In genomic region chr7:98418031-98418805, GRCm38 (mm10) we compare ENCODE assay signal across 12 mouse cellular contexts. TPM values are rescaled to one million over a fixed set of nuclear protein-coding genes. Genes with fewer than 3 reads are reported as not detected.
DNase-seq lines count a peak whose midpoint lies in the region; ATAC-seq lines count a peak whose summit lies in the region.
"Had no signal": no experiment of that assay in that cellular context is flagged by ENCODE, and none has a peak within 500 bp of the region (broad histone marks: within the 10 kb centered on the region; RNA-seq: fewer than 3 reads in every experiment).

No protein-coding gene starts in this region.

- intact Hi-C loops in heart, postnatal 14 days (cut with DNase I) = no loop called here

- WGBS in heart, embryonic 10.5 days = 49% methylated on average over 17 of the region's 17 CpGs
- WGBS in lung, embryonic 16.5 days = 50% methylated on average over 17 of the region's 17 CpGs

- no peak overlapping the region for H3K9ac ChIP-seq in lung, embryonic 16.5 days (ENCODE audit: low read length)
- H3K9ac ChIP-seq: liver, embryonic 13.5 days had no signal

- no peaks in the 10 kb centered on the region for H3K9me3 ChIP-seq in heart, embryonic 10.5 days
- no peaks in the 10 kb centered on the region for H3K9me3 ChIP-seq in lung, embryonic 16.5 days (ENCODE audit: control insufficient read depth, low read length)
- H3K9me3 ChIP-seq: liver, embryonic 13.5 days had no signal

- no peaks in the 10 kb centered on the region for H3K27me3 ChIP-seq in heart, embryonic 10.5 days (ENCODE audit: insufficient read depth, poor library complexity, severe bottlenecking)
- H3K27me3 ChIP-seq in lung, embryonic 16.5 days (ENCODE audit: control insufficient read depth, insufficient read depth, low read depth, low read length) = no peaks in the 10 kb centered on the region
- H3K27me3 ChIP-seq: liver, embryonic 13.5 days had no signal

- no peak overlapping the region for H3K4me2 ChIP-seq in lung, embryonic 16.5 days (ENCODE audit: low read depth, low read length)
- H3K4me2 ChIP-seq: liver, embryonic 13.5 days had no signal

- H3K4me3 ChIP-seq in heart, embryonic 10.5 days = no peak overlapping the region
- no peak overlapping the region for H3K4me3 ChIP-seq in lung, embryonic 16.5 days (ENCODE audit: low read length)
- H3K4me3 ChIP-seq: liver, embryonic 13.5 days; myocyte had no signal

- H3K36me3 ChIP-seq in heart, embryonic 10.5 days = no peaks in the 10 kb centered on the region
- H3K36me3 ChIP-seq in lung, embryonic 16.5 days (ENCODE audit: control insufficient read depth, insufficient read depth, low read length) = no peaks in the 10 kb centered on the region
- H3K36me3 ChIP-seq: liver, embryonic 13.5 days had no signal

- peak overlapping the region; percentile 78 for H3K27ac ChIP-seq in heart, embryonic 10.5 days
- H3K27ac ChIP-seq in lung, embryonic 16.5 days (ENCODE audit: low read length) = no peak overlapping the region
- H3K27ac ChIP-seq: liver, embryonic 13.5 days had no signal

- ATAC-seq in lung, embryonic 16.5 days (ENCODE audit: low read depth) = peak; percentile 19; the same call in 1 of the 2 replicates

- peaks cover 60% of the 10 kb centered on the region for H3K4me1 ChIP-seq in heart, embryonic 10.5 days
- peaks cover 8% of the 10 kb centered on the region; the same call in 1 of the 2 replicates for H3K4me1 ChIP-seq in lung, embryonic 16.5 days (replicated peaks; ENCODE audit: control insufficient read depth, insufficient read depth, low read length)

- no peak for DNase-seq in heart, embryonic 10.5 days (ENCODE audit: low spot score)
- no peak for DNase-seq in heart, postnatal 14 days
- DNase-seq in lung, postnatal 10 days = no peak
- DNase-seq in left cerebral cortex, adult 18-20 months (ENCODE audit: low spot score in 2 of 2) = peak; percentile 52 to 71
- DNase-seq in telencephalon, adult 2 months (ENCODE audit: low read depth, low spot score) = peak; percentile 77
- DNase-seq in thymus, postnatal 10 days (ENCODE audit: low spot score in 2 of 2) = no peak
- no peak for DNase-seq in urinary bladder, postnatal 10 days (ENCODE audit: low spot score)
- DNase-seq: adrenal gland, adult 2 months; liver, embryonic 13.5 days had no signal

RNA-seq across cellular contexts. Expression of gene Gucy2d, which starts 22.0 kb away (rescaled TPM):
- polyA plus RNA-seq in heart, embryonic 10.5 days (2016; fragmentation: Nextera tagmentation; extraction: Ambion mirVana) = not detected in 2 replicates
- total RNA-seq in heart, postnatal 14 days (2021) = under 1 TPM in 1 of 2 experiments, not detected in 1; 0.17 TPM
- not detected in 2 replicates for polyA plus RNA-seq in lung, embryonic 16.5 days (2015; fragmentation: Nextera tagmentation; extraction: Ambion mirVana)
- not detected for total RNA-seq in left cerebral cortex, adult 18-20 months (2021)
- total RNA-seq: adrenal gland, adult 2 months had no signal
- polyA plus RNA-seq: adrenal gland, adult 2 months; gonadal fat pad, adult 2 months; liver, embryonic 13.5 days; myocyte had no signal

RNA-seq across cellular contexts. Expression of gene Tsku, which starts 57.1 kb away (rescaled TPM):
- 5.6 and 5.7 TPM in 2 replicates for polyA plus RNA-seq in heart, embryonic 10.5 days (2016; fragmentation: Nextera tagmentation; extraction: Ambion mirVana)
- total RNA-seq in heart, postnatal 14 days (2021) = 1 to 10 TPM; 4.0 to 4.4 TPM
- 6.6 and 9.4 TPM in 2 replicates for polyA plus RNA-seq in lung, embryonic 16.5 days (2015; fragmentation: Nextera tagmentation; extraction: Ambion mirVana)
- 1 to 10 TPM; 2.1 to 3.1 TPM for total RNA-seq in left cerebral cortex, adult 18-20 months (2021)

Comparison
In these comparisons a context has a peak if more than half of its experiments do, and no peak if none do; other contexts are left out.
1. DNase-seq: peak in left cerebral cortex, adult 18-20 months (2 of 2) and telencephalon, adult 2 months (single experiment); none in heart, embryonic 10.5 days (single experiment), heart, postnatal 14 days (0 of 2), lung, postnatal 10 days (single experiment), thymus, postnatal 10 days (0 of 2) and urinary bladder, postnatal 10 days (single experiment).